Mouse (Mus musculus): ENCODE results near the gene H2-M10.6.

The H2-M10.6 gene

DNA sequence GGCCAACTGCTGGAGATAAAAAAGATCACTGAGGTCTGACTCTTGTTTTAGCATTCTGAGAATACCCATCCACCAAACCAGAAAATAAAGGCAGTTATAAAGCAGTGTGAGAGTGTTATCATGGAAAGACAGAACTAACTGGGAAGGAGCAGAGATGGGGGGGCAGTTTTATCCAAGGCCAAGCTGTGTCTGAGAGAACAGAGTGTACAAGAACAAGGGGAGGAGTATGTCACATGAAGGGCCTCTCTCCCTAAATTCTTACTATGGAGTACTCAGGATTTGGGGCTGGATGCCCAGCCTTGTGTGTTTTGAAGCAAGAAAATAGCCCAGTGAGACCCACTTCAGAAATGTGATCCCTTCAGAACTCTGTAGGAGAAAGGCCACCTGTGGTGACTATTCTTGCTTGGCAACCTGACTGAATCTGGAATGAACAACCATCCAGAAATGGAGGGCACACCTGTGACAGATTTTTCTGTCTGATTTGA is 29.0 kb downstream of the H2-M10.6 start:
- DNase-seq (ENCODE audit: extremely low read depth, low read depth) = no peak

DNA sequence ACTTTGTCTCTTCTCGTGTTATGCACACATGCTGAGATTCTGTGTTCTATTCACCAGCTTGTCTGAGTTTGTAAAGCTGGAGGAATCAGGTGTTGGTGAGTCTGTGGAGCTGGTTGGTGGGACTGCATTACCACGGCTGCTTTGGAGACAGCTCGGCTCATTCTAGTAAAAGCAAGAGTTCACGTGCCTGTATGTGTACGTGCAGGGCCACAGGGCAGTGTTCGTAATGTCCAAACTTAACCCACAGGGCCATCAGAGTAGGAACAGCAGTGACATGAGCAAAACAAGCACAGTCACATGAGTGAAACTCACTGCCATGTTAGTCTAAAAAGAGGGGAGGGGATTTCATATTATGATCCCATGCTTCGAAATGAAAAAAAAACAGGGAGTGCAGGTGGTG is 31.7 kb downstream of the H2-M10.6 start:
- DNase-seq (ENCODE audit: extremely low read depth, low read depth) = no peak

DNA sequence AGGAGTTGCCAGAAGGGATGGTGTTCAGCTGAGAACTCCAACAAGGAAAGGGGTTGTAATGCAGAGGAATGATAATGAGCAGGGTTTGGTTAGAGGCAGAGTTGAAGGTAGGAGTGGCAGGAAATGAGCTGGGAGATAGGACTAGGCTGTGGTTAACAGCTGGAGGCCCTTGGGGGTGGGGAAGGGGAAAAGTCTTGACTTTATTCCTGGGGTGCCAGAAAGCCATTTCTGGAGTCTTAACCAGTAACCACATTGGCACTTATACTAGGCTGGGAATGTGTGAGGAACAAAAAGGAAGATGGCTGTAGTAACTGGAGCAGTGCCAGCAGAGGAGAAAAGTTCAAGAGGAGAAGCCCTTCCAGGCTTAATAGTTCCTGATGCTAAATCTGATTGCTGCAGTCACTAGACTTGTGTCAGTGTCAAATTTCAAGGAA is 32.3 kb downstream of the H2-M10.6 start:
- no peak for DNase-seq (ENCODE audit: extremely low read depth, low read depth)

DNA sequence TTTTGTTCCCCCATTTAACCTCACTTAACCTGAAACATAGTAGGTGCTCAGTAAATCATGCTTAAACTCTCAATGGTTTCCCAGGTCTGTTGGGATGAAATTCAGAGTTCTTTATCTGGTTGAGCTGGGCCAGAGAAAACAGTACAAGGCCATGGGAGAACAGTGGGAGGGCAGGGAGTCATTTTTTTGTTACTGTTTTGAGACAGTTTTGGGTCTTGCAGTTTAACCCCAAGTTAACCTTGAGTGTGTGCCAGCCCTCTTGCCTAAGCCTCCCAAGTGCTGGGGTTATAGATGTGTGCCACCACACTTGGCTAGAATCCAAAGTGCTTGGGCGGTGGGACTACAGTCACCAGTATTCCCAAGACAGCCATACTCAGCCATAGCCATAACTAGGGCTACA is 32.8 kb downstream of the H2-M10.6 start:
- no peak for DNase-seq (ENCODE audit: extremely low read depth, low read depth)

DNA sequence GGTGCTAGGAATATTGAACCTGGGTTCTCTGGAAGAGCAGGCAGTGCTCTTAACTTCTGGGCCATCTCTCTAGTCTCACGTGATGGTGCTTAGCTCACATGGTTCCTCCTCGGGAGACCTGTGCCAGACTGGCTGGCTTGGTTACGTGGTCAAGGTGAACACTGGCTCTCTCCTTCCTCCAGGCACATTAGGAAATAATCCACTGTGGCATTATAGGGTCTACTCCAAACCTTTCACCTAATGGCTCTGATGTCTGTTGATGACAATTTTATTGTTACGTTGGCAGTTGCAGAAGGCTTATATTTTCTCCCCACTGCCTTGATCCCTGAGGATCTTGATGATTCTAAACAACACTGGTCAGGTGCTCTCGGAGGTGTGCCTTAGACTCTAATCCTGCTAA is 36.9 kb downstream of the H2-M10.6 start:
- no peak for DNase-seq (ENCODE audit: extremely low read depth, low read depth)

DNA sequence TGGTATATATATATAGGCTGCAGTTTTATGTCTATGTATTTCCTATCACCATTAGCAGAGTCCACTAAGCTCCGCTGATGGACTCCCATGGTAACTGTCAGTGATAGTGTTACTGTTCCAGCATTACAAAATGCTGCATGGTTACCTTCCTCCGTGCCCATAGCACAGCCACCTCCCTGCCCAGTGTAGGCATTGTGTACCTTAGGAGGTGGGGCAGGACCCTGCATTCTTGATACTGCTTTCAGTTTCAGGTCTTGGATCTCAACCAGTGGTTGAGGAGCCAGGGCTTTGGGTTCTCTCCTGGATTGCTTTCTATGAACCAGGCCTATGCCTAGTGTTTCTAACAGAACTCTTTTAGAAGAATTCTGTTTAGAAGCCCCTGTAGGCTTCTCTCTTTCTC is 38.0 kb downstream of the H2-M10.6 start:
- no peak for DNase-seq (ENCODE audit: extremely low read depth, low read depth)

DNA sequence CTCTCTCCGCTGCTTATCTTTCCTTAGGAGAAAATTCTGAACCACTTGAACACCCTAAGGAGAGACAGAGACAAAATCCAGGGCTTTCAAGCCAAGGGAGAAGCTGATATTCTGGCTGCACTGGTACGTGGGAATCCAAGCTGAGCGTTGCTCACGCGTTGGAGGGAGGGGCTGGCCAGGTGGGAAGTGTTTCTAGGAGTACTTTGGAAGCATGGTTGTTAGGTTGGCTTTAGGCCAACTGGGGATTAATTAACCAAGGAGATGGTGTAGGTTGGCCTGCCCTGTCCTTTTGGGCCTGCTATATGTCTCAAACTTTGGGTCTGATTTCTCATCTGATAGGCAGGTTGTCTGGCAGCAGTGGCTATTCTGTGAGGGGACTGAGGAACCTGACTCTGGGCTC is 39.2 kb downstream of the H2-M10.6 start:
- DNase-seq (ENCODE audit: extremely low read depth, low read depth) = no peak

DNA sequence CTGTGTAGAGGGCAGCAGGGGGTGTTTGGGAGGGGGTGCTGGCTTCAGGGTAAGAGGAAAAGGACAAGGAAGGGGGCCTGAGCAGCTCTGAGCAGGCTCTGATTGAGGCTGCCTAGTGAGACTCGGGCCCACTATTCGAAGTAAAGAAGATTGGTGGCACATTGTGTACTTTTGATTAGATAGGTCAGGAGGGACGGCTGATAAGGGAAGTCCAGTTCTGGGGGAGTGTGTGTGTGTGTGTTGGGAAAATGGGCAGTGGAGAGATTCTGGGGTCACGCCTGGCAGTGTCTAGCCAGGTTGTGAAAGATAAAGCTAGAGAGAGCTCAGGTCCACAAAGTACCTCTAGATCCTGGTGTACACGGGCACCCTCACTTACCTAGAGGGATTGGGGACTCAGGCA is 39.7 kb downstream of the H2-M10.6 start:
- DNase-seq (ENCODE audit: extremely low read depth, low read depth) = no peak

DNA sequence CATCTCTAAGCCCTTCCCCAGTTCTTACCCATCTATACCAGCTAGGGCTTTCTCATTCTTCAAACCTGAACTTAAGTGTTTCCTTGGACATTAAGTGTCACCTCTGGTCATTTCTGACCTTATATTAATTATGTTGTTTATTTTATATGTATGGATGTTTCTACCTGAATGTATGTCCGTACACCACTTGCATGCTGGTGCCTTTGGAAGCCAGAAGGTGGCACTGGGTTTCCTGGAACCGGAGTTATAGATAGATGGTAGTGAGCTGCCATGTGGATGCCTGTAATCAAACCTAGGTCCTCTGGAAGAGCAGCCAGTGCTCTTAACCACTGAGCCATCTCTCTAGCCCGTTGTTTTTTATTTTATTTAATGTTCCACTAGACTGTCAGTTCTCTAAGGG is 43.5 kb downstream of the H2-M10.6 start:
- DNase-seq (ENCODE audit: extremely low read depth, low read depth) = no peak

DNA sequence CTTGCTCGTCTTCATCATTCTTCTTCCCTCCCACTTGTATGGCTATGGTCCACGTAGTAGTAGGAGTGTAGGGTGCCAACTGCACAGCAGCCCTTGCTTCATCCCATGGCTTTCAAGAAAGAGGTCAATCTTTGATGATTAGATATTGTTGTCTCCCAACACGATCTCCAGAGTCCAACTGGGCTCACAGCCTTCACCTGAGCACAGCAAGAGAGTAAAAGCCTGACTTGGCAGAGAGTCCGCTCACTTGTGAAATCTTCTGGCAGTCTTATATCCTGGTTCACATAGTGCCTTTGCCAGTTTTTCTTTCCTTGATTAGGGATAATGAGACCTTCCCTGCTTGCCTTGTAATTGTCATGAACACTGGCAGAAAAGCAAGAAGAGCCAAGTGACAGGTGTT is 44.3 kb downstream of the H2-M10.6 start:
- DNase-seq (ENCODE audit: extremely low read depth, low read depth) = no peak

DNA sequence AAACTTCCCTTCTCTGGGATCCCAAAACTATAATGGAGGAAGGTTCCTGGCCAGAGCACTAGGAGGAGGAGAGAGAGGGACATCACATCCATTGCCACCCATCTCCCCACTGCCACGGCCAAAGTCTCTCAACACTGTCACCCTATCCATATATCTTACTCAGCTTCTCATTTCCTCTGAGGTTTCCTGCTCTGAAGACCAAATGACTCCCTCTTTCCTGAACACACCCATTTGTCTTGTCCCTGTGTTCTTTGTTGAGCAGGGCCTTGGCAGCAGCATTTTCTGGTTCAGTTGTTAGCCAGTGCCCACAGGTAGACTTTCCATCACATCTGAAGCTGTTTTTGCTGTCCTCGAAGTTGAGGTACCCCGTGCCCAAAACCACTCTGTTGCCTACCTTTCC is 46.2 kb downstream of the H2-M10.6 start:
- DNase-seq (ENCODE audit: extremely low read depth, low read depth) = no peak

DNA sequence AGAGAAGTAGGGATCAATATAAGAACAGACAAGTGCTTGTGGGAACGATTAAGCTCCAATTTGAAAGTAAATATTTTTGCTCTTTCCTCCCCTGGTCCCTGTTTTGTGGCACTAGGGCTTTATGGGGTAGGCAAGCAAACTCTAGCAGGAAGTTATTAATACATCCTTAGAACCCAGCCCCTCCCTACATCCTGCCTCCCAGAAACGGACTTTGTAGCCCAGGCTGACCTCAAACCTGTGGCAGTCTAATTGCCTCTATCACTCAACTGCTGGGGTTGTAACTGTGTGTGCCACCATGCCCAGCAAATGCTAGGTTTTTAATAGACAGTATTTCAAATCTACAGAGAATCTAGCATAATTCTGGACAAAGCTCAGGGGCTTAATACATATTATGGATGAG is 49.7 kb downstream of the H2-M10.6 start:
- DNase-seq (ENCODE audit: extremely low read depth, low read depth) = no peak
